Mouse (Mus musculus) brown adipose tissue, adult 24 weeks (tissue): ENCODE results near the gene Zmym4. TPM values are rescaled to one million over a fixed set of nuclear protein-coding genes. Genes with fewer than 3 reads are reported as not detected.
"Not testable (repeated sequence)": the region's sequence is repeated elsewhere in the genome, so short reads cannot be mapped to it uniquely, and the experiment has no call there.

Experiments used
- H3K27ac ChIP-seq: fragments of 200-500 bp; replicated peaks from 2 replicates; pipeline ENCODE4 v1.5.1; 2012; ENCODE audit warnings: low read depth, mild to moderate bottlenecking, low read length
- H3K4me1 ChIP-seq: fragments of 200-500 bp; 2 replicates; pipeline ENCODE4 v1.6.1; 2012; ENCODE audit warnings: low read length, mixed read lengths; ENCODE audit not compliant: control insufficient read depth, insufficient read depth, insufficient read length
- H3K4me3 ChIP-seq: fragments of 200-500 bp; 2 replicates; pipeline ENCODE4 v1.5.1; 2012; ENCODE audit warnings: low read depth, mild to moderate bottlenecking, low read length, moderate library complexity; ENCODE audit not compliant: insufficient read depth
- polyA plus RNA-seq: library from polyadenylated mRNA; stranded (reverse); fragments of >200 nt; gene quantifications from 2 replicates; pipeline ENCODE4 v1.2.4, GENCODE M21; 2012; ENCODE audit not compliant: missing spikeins, insufficient read depth, insufficient read length

The Zmym4 gene
- polyA plus RNA-seq = 5.8 and 9.0 TPM in 2 replicates

- H3K4me3 ChIP-seq = peak within 1 kb of the TSS; percentile 84
- no peaks in the 10 kb centered on the region for H3K4me1 ChIP-seq
- peak within 1 kb of the TSS; percentile 22 for H3K27ac ChIP-seq
Measured at GRCm38 (mm10) chr4:126967864-126968821, at the start of gene Zmym4. Gene Zmym4 (minus strand): TSS chr4:126968135.

- no peaks in the 10 kb centered on the region; the same call in 1 of the 2 replicates for H3K4me1 ChIP-seq
- H3K4me3 ChIP-seq = no peak overlapping the region
- no peak overlapping the region for H3K27ac ChIP-seq
Measured at GRCm38 (mm10) chr4:127016366-127016765, 48.4 kb upstream of the Zmym4 start.

GRCm38 (mm10) chr4:127015294-127015993 is 47.5 kb upstream of the Zmym4 start:
- Histone ChIP-seq H3K27ac (peak overlapping the region; percentile 77), H3K4me3 (peak overlapping the region; percentile 50)
- not testable (repeated sequence) for H3K4me1 ChIP-seq

- Histone ChIP-seq H3K4me1 (peaks cover 9% of the 10 kb centered on the region), H3K27ac (no peak overlapping the region), H3K4me3 (peak overlapping the region; percentile 17; the same call in 1 of the 2 replicates)
Measured at GRCm38 (mm10) chr4:127005113-127005936, 37.4 kb upstream of the Zmym4 start.

- Histone ChIP-seq H3K4me3 (no peak overlapping the region), H3K27ac (no peak overlapping the region), H3K4me1 (peaks cover 9% of the 10 kb centered on the region)
Measured at GRCm38 (mm10) chr4:127004384-127004783, 36.4 kb upstream of the Zmym4 start.

- peak overlapping the region; percentile 10; the same call in 1 of the 2 replicates for H3K27ac ChIP-seq
- H3K4me1 ChIP-seq = peaks cover 9% of the 10 kb centered on the region
- H3K4me3 ChIP-seq = no peak overlapping the region
Measured at GRCm38 (mm10) chr4:127000601-127001105, 32.7 kb upstream of the Zmym4 start.

- not testable (repeated sequence) for H3K27ac ChIP-seq, H3K4me3 ChIP-seq, H3K4me1 ChIP-seq
Measured at GRCm38 (mm10) chr4:126999372-126999771, 31.4 kb upstream of the Zmym4 start.

- no peak overlapping the region for H3K4me3 ChIP-seq
- H3K4me1 ChIP-seq = no peaks in the 10 kb centered on the region
- H3K27ac ChIP-seq = no peak overlapping the region
Measured at GRCm38 (mm10) chr4:126992356-126992755, 24.4 kb upstream of the Zmym4 start.

GRCm38 (mm10) chr4:126990553-126990952 is 22.6 kb upstream of the Zmym4 start:
- Histone ChIP-seq H3K27ac (no peak overlapping the region), H3K4me3 (no peak overlapping the region), H3K4me1 (no peaks in the 10 kb centered on the region)

GRCm38 (mm10) chr4:126988503-126988902 is 20.6 kb upstream of the Zmym4 start:
- Histone ChIP-seq H3K4me3 (no peak overlapping the region), H3K27ac (no peak overlapping the region), H3K4me1 (no peaks in the 10 kb centered on the region)

GRCm38 (mm10) chr4:126986768-126987167 is 18.8 kb upstream of the Zmym4 start:
- no peak overlapping the region for H3K4me3 ChIP-seq
- no peak overlapping the region for H3K27ac ChIP-seq
- no peaks in the 10 kb centered on the region for H3K4me1 ChIP-seq

GRCm38 (mm10) chr4:126983736-126984525 is 16.0 kb upstream of the Zmym4 start:
- not testable (repeated sequence) for H3K4me1 ChIP-seq, H3K27ac ChIP-seq, H3K4me3 ChIP-seq

GRCm38 (mm10) chr4:126983321-126983720 is 15.4 kb upstream of the Zmym4 start:
- H3K4me1 ChIP-seq = no peaks in the 10 kb centered on the region
- no peak overlapping the region for H3K4me3 ChIP-seq
- H3K27ac ChIP-seq = no peak overlapping the region

GRCm38 (mm10) chr4:126978706-126979105 is 10.8 kb upstream of the Zmym4 start:
- Histone ChIP-seq H3K27ac (no peak overlapping the region), H3K4me3 (no peak overlapping the region), H3K4me1 (no peaks in the 10 kb centered on the region)
